Mouse (Mus musculus) heart, postnatal 4 days (tissue): ENCODE data around the gene Hs3st4. TPM values are rescaled to one million over a fixed set of nuclear protein-coding genes. Genes with fewer than 3 reads are reported as not detected.

Source experiments
- DNase-seq: peaks from one replicate; pipeline ENCODE4 v3.0.0; 2021
- total RNA-seq, 2 experiments: library from RNA; stranded (reverse); gene quantifications; 2 replicates each; pipeline ENCODE4 v1.2.3; 2021

Gene Hs3st4
- total RNA-seq, 2 experiments from 2014 or later, result 0.11 to 0.21 TPM

GRCm38 (mm10) chr7:124136133-124136532 is 153.5 kb downstream of the Hs3st4 start:
- DNase-seq, result no peak

DNA sequence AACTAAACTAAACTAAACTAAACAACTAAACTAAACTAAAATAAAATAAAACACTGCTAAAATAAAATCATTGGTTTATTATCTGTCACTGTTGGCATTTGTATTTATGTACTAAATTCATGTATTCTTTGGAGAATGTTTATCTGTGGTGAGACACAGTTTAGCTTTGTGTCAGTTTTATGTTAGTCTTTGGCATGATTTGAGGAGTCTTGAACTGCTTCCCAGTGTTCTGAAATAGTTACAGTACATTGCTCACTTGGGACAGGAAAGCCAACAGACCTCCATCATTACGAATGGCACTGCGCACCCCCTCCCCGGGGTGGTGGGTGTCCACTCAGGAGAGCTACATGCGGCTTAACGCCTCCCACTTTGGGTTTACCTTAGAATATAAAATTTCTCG is 158.6 kb downstream of the Hs3st4 start:
- no peak for DNase-seq

DNA sequence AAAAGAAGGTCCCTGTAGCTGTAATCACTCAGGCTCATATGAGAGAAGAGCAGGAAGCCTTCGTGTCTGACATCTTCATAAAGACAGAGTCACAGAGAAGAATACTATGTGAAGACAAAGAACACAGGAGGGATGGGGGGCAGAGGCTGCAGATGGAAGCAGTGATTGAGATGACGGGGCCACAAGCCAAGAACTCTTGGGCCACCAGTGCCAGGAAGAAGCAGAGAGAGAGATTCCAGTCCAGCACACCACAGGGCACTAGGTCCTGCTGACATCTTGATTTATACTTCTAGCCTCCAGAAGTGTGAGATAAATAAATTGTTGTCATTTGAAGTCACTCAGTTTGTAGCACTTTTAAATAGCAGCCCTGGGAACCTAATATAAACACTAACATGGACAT is 168.2 kb downstream of the Hs3st4 start:
- no peak for DNase-seq

DNA sequence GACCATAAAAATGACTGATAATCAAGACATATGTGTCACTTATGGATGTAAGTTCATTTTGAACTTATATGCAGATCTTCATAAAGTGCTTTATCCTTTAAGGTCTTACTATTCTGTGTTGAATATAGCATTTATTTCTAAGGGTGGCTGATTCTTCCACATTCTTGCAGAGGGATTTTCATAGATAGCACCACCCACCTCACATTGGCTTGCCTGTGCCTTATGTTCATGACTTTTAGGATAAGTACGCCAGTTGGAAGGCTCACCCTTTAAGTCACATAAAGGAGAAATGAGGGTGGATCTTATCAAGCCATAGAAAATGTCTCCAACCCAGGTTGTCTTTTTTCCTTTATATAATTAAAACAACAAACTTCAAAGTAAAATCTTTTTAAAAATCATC is 180.6 kb downstream of the Hs3st4 start:
- DNase-seq, result no peak

GRCm38 (mm10) chr7:124166229-124166628 is 183.6 kb downstream of the Hs3st4 start:
- no peak for DNase-seq

DNA sequence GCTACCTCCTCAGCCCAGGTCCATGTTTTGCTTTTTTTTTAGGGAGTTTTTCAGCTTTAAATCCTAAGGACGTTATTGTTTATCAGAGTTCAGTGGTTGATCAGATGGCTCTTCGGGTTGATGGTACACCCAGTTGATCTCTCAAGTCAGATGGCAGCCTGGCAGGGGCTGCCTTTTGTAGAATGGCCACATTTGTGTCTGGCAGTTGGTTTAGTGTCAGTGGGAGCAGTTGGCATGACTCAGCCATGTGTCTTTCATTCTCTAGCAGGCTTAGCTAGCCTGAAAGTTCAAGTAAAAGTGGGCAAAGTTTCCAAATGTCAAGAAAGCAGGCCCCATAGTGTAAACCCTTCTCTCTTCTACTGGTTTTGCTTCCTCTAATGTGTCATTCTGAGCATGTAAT is 186.1 kb downstream of the Hs3st4 start:
- no peak for DNase-seq

GRCm38 (mm10) chr7:124170001-124170400 is 187.3 kb downstream of the Hs3st4 start:
- DNase-seq, result no peak

DNA sequence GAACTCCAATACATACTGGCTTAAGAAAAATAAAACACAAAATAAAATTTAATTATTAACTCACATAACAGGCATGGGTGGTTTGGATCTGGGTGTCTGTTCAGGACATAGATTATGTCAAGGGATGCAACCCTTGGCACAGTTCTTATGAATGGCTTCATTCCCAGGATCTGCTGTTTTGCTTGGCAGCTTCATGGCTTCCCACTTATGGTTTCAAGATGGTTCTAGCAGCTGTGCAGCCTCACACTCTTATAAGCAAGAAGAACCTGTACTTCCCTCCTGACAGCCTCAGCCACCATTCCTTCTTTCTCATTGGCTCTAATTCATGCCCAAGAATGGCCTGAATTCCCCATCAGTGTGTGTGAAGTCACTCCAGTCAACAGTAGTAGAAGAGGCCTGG is 189.3 kb downstream of the Hs3st4 start:
- DNase-seq, result no peak

DNA sequence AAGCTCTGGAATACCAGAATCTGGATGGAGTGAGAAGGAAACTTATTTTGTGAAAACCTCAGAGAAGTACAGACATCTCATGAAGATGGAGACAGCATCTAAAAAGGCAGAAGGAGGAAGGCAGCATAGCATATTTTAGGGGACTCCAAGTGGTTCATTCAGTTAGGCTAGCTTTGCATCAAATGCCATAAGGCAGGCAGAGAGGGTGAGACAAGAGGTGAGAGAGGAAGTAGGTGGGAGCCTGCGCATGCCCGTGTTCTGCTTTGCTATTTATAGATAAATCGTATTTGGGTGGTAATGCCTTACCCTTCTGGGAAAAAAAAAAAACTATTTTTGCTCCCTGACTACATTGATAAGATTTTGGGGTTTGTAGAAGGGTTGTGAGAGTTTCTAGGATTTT is 198.3 kb downstream of the Hs3st4 start:
- DNase-seq, result no peak

- DNase-seq, result no peak
These were observed 202.0 kb downstream of the Hs3st4 start for GRCm38 (mm10) chr7:124184693-124185092.

DNA sequence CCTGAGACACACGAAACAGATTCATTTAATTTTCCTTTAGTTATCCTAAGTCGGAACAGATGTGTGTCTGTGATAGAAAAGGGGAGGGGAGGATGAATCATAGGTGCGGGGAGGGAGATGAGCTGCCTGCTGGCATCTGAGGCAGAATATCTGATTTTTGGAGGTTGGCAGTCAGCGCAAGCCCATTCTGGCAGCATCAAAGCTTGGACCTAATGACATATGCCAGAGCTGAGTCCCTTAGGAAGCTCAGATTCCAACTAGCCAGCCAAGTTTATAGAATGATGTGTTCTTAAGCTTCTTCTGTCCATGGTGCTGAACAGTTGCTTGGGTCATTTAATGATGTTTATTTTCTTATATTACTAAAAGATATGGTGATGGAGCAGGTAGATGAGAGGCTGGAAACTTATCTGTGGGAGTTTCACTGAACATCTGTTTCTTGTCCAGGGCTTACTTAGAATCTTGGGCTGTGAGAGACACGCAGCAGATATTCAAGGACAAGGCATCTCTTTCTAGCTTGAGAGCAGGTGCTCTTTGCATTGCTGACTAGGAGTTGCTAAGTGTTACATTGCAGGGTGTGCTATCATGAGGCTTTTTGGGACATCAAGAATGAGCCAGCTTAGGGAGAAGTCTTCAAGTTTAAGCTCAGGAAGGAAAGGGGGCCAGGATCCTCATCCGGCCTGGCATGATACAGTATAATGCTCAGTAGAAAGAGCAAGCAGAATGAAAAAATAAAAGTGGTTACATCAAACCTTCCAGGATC is 216.3 kb downstream of the Hs3st4 start:
- DNase-seq, result no peak

DNA sequence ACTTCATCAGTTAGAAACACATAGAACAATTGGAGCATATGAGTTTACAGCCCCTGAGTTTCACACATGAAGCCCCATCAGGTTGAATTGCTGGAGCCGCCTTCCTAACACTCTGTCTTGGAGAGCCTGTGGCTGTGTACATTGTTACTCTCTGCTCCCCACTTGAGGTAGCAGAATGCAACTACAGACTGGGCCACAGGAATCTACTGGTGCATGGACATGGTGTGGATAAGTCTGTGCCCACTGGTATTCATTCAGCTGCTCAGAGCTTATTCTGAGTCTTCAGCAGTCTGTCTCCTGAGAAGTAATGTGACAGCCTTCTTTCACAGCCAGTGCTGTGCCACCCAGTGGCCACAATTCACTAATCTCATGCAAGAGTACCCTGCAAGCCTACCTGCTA is 234.3 kb downstream of the Hs3st4 start:
- no peak for DNase-seq

DNA sequence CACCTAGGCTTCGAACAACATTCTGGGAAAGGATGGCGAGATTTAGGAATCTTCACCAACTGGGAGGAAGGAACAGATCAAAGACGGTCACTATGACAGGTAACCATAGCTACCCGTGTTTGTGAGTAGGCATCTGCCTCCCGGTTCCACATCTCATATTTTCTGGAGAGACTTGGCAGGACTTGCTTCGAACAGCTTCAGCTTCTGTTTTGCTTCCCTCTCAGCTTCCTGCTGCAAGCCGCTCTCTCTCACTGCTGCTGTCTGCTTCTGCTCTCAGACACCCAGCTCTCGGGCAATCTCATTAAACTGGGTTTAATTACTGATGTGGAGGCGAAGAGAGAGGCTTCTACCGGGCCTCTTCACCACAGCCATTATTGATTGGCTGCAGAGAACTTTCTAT is 237.9 kb downstream of the Hs3st4 start:
- DNase-seq, result no peak

GRCm38 (mm10) chr7:124237896-124238670 is 255.4 kb downstream of the Hs3st4 start:
- no peak for DNase-seq

- DNase-seq, result no peak
These were observed 257.4 kb downstream of the Hs3st4 start for GRCm38 (mm10) chr7:124239903-124240647.

DNA sequence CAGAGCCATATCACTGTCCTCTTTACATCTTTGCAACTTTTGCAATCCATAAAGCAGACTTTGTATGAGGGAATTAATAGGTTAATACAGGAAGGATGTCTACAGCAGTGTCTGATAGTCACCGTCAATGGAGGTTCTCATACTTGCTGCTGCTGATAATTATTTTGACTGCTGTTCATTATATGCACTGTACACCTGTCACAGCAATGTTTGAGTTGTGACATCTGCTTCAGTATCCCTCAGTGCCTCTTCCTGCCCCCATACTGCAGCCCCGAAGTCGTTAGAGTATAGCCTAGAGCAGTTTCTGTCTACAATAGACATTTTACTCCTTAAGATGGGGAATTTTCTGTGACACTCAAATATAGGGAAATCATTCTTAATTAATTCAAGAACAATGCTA is 267.2 kb downstream of the Hs3st4 start:
- no peak for DNase-seq

DNA sequence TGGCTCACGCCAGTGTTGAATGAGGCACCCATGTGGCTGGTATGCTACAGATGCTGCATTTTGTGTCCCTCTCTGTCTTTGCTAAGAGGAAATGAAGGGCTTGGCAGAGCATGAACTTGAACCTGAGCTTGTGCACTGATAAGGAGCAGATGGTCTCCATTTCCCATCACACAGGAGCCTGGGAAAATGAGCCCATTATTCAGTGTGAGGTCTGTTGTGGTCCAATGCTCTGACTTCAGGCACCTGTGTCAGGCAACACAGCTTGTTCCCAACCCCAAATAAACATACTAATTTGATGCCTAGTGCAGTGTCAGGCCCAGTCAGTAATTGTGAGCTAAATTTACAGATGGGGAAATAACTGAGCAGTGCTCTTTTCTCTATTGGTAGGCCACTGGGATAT is 267.9 kb downstream of the Hs3st4 start:
- no peak for DNase-seq

DNA sequence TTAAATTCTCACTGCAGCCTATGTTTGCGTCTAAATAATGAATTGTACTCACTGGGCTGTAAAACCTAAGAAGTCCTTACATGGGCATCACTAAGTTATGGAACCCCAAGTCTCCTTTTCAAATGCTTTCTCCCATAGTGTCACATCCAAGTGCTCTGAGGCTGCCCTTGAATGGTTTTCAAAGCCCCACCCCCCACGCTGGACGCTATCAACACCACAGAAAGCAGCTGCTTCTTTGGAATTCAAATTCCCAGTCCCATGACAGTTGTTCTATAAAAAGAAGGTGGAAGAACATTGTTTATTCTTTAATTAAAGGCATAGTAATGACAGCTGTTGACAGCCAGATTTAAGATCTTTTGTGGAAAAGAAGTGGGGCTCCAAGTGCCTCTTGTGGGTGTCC is 275.8 kb downstream of the Hs3st4 start:
- DNase-seq, result peak; percentile 44

DNA sequence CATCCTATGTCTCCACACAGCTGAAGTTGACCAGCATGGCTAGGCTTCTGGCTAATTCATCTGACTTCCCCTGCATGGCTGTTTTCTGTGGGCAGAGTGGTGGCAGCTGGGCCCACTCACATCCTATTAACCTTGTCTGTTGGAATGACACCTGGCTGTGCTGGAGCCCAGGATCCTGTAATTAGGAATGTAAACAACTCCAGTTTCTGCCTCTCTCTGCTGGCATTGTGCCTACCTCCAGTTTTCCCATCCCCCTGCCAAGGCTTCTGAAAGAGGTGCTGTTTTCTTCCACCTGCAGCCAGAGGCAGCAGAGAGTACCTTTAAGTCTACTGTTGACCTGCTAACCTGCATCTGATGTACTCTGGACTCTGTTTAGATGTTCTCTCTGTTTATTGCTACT is 288.1 kb downstream of the Hs3st4 start:
- DNase-seq, result peak; percentile 6

GRCm38 (mm10) chr7:124289873-124290272 is 307.2 kb downstream of the Hs3st4 start:
- no peak for DNase-seq

GRCm38 (mm10) chr7:124319451-124319850 is 336.8 kb downstream of the Hs3st4 start:
- no peak for DNase-seq

DNA sequence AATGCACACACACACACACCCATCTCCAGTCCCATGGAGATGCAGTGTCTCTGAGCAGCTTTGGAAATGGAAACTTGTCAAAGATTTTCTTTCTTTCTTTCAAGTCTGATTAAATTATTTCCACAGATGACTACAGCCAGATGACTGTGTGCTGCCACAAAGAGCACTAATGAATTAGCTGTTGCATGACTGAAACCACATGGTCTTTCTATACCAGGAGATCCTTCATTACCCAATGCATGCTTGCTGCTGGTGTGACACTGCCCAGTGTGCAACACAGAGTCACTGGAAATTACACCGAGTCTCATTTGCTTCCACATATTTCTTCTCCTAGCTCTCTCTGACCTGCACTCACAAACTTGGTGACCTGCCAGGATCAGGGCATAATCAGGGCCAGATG is 353.0 kb downstream of the Hs3st4 start:
- no peak for DNase-seq

DNA sequence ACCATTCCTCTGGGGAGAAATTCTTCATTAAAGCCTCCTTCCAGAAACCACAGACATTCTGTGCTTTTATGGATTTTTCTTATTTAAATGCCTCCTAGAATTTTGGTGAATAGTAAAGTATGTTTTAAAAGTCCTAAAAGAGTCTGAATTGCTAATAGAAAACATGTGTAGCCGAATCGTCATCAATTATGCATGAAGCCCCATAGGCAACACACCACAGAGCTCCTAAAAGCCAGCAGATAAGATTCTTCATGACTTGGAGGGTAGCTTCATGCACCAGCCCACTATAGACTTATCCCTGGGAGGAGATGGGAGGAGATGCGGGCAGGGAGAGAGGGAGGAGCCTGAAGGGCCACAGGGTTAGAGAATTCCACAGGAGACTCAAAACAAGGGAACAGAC is 358.8 kb downstream of the Hs3st4 start:
- no peak for DNase-seq
